In the genomic region with DNA sequence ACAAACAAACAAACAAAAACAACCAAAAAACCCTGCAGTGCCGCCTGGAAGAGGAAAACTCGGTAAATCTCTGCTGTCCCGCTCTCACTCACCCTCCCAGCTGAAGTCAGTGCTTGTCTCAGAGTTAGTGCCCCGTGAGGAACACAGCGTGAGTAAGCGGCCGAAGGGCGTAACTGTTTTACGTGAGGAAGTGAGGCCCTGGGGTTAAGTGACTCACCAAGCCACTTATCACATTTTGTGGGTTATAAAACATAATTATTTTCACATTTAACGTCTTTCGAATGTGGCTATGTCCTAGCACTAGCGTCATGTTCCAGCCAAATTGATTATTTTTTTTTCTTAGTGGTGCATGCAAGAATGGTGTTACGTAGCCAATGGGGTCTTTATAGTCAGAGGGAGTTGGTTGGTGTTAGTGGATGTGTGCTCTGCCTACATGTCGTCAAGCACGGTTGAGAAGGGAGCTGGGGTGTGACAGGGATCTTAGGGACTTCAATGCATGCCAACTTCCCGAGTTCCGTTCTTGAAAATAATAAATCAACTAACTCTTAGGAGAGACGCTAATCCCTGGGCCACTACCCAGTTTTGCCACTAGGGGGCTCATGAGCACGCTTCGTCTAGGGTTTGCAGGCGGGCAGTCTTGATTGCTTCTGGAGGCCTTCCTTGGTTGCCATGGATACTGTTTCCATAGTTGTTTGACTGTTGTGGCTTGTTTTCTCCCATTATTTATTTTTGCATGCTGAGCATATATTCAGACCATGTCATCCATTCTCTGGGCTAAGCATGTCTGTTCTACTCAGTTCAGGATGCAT, we compare ENCODE assay signal across 8 mouse cellular contexts. TPM values are rescaled to one million over a fixed set of nuclear protein-coding genes. Genes with fewer than 3 reads are reported as not detected.
DNase-seq lines count a peak whose midpoint lies in the region; ATAC-seq lines count a peak whose summit lies in the region.

No protein-coding gene starts in this region.

- peak overlapping the region; percentile 51 for H3K27ac ChIP-seq in forebrain, embryonic 15.5 days (replicated peaks)
- no peak overlapping the region for H3K27ac ChIP-seq in hindbrain, embryonic 12.5 days

- no peak overlapping the region for H3K4me2 ChIP-seq in forebrain, embryonic 15.5 days (replicated peaks)
- H3K4me2 ChIP-seq in hindbrain, embryonic 12.5 days (replicated peaks) = no peak overlapping the region

- H3K36me3 ChIP-seq in forebrain, embryonic 15.5 days = no peaks in the 10 kb centered on the region
- H3K36me3 ChIP-seq in hindbrain, embryonic 12.5 days = no peaks in the 10 kb centered on the region

- H3K4me3 ChIP-seq in forebrain, embryonic 15.5 days = no peak overlapping the region
- H3K4me3 ChIP-seq in hindbrain, embryonic 12.5 days = no peak overlapping the region

- no peak overlapping the region for H3K9ac ChIP-seq in forebrain, embryonic 15.5 days (replicated peaks)
- H3K9ac ChIP-seq in hindbrain, embryonic 12.5 days = no peak overlapping the region

- peaks cover 7% of the 10 kb centered on the region for H3K4me1 ChIP-seq in forebrain, embryonic 15.5 days
- no peaks in the 10 kb centered on the region for H3K4me1 ChIP-seq in hindbrain, embryonic 12.5 days

- ATAC-seq in forebrain, embryonic 15.5 days (replicated peaks) = peak; percentile 77
- peak; percentile 73 for ATAC-seq in hindbrain, embryonic 12.5 days (ENCODE audit: low FRiP score)

- DNase-seq in MN1 (ENCODE audit: low spot score) = peak; percentile 94
- DNase-seq in cerebellum, adult 11-12 months = peak; percentile 26
- DNase-seq in layer of hippocampus, adult 9-11 months = peak; percentile 64
- DNase-seq in lung, postnatal 25 days (ENCODE audit: low spot score) = peak; percentile 74
- peak; percentile 88 for DNase-seq in retina, embryonic 14.5 days (ENCODE audit: low spot score)
- DNase-seq in urinary bladder, adult 2 months (ENCODE audit: low spot score) = peak; percentile 44

- no peaks in the 10 kb centered on the region for H3K9me3 ChIP-seq in forebrain, embryonic 15.5 days
- no peaks in the 10 kb centered on the region for H3K9me3 ChIP-seq in hindbrain, embryonic 12.5 days (replicated peaks)

- no peaks in the 10 kb centered on the region for H3K27me3 ChIP-seq in forebrain, embryonic 15.5 days
- no peaks in the 10 kb centered on the region for H3K27me3 ChIP-seq in hindbrain, embryonic 12.5 days

- WGBS in forebrain, embryonic 15.5 days = 60% methylated on average over 21 of the region's 21 CpGs
- WGBS in hindbrain, embryonic 12.5 days = 58% methylated on average over 21 of the region's 21 CpGs

RNA-seq across cellular contexts. Expression of a gene that starts 10.7 kb away (rescaled TPM):
- polyA plus RNA-seq in forebrain, embryonic 15.5 days (2015; fragmentation: Nextera tagmentation; extraction: Ambion mirVana) = not detected in 2 replicates
- polyA plus RNA-seq in hindbrain, embryonic 12.5 days (2016; fragmentation: Nextera tagmentation; extraction: Ambion mirVana) = not detected in 2 replicates
- polyA plus RNA-seq in urinary bladder, adult 2 months (2012; rRNA removed) = not detected in 2 replicates

RNA-seq across cellular contexts. Expression of a gene that starts 23.4 kb away (rescaled TPM):
- not detected in 2 replicates for polyA plus RNA-seq in forebrain, embryonic 15.5 days (2015; fragmentation: Nextera tagmentation; extraction: Ambion mirVana)
- not detected in 2 replicates for polyA plus RNA-seq in hindbrain, embryonic 12.5 days (2016; fragmentation: Nextera tagmentation; extraction: Ambion mirVana)
- not detected in 2 replicates for polyA plus RNA-seq in urinary bladder, adult 2 months (2012; rRNA removed)

RNA-seq across cellular contexts. Expression of a gene that starts 35.8 kb away (rescaled TPM):
- not detected in 2 replicates for polyA plus RNA-seq in forebrain, embryonic 15.5 days (2015; fragmentation: Nextera tagmentation; extraction: Ambion mirVana)
- not detected in 2 replicates for polyA plus RNA-seq in hindbrain, embryonic 12.5 days (2016; fragmentation: Nextera tagmentation; extraction: Ambion mirVana)
- polyA plus RNA-seq in urinary bladder, adult 2 months (2012; rRNA removed) = not detected in 2 replicates

RNA-seq across cellular contexts. Expression of a gene that starts 38.7 kb away (rescaled TPM):
- polyA plus RNA-seq in forebrain, embryonic 15.5 days (2015; fragmentation: Nextera tagmentation; extraction: Ambion mirVana) = 0.06 and 0.11 TPM in 2 replicates
- 0.08 and 0.20 TPM in 2 replicates for polyA plus RNA-seq in hindbrain, embryonic 12.5 days (2016; fragmentation: Nextera tagmentation; extraction: Ambion mirVana)
- polyA plus RNA-seq in urinary bladder, adult 2 months (2012; rRNA removed) = 0.56 and 1.1 TPM in 2 replicates

RNA-seq across cellular contexts. Expression of a gene that starts 52.9 kb away (rescaled TPM):
- polyA plus RNA-seq in forebrain, embryonic 15.5 days (2015; fragmentation: Nextera tagmentation; extraction: Ambion mirVana) = not detected in 2 replicates
- 0.15 and 0.20 TPM in 2 replicates for polyA plus RNA-seq in hindbrain, embryonic 12.5 days (2016; fragmentation: Nextera tagmentation; extraction: Ambion mirVana)
- 0.04 and 0.07 TPM in 2 replicates for polyA plus RNA-seq in urinary bladder, adult 2 months (2012; rRNA removed)

Comparison
In these comparisons a context has a peak if more than half of its experiments do, and no peak if none do; other contexts are left out.
1. DNase-seq: peak in every context shown above with its lines; median percentile 94 in MN1; 88 in retina, embryonic 14.5 days; 74 in lung, postnatal 25 days; 64 in layer of hippocampus, adult 9-11 months; 44 in urinary bladder, adult 2 months; 26 in cerebellum, adult 11-12 months.